Mouse (Mus musculus): ENCODE results near the gene Pms2. TPM values are rescaled to one million over a fixed set of nuclear protein-coding genes. Genes with fewer than 3 reads are reported as not detected.

The Pms2 gene
- polyA plus RNA-seq, 1 experiment from 2014 or later = 30.8 TPM

DNA sequence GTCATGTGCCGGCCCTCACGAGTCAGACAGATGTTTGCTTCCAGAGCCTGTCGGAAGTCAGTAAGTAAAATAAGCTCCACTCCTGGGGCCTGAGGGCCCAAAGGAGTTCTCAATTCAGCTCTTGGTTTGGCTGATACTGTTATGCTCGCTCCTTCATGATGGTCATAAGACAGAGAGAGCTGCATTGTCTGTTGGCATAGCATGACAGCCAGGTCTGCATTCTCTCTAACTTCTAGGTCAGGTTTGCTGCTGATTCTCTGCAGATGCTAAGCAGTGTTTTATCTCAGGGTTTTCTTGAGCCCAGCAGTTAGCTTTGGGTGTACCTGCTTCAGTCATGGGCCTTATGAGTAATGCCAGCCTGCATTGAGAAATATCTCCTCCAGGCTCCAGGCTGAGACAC is 19.5 kb downstream of the Pms2 start:
- Histone ChIP-seq H3K27me3 (ENCODE audit: control insufficient read depth, insufficient read depth, low read length) (no peaks in the 10 kb centered on the region), H3K9ac (replicated peaks; ENCODE audit: low read depth, low read length) (no peak overlapping the region), H3K4me2 (replicated peaks; ENCODE audit: low read depth, low read length) (no peak overlapping the region), H3K36me3 (ENCODE audit: control insufficient read depth, insufficient read depth, low read length) (peaks cover 38% of the 10 kb centered on the region), H3K4me1 (ENCODE audit: control insufficient read depth, insufficient read depth, low read length) (no peaks in the 10 kb centered on the region), H3K4me3 (ENCODE audit: low read depth, low read length) (no peak overlapping the region), H3K27ac (ENCODE audit: low read length) (no peak overlapping the region), H3K9me3 (ENCODE audit: control insufficient read depth, low read depth, low read length) (no peaks in the 10 kb centered on the region)
- WGBS = 84% methylated on average over 4 of the region's 4 CpGs
- no peak for ATAC-seq (ENCODE audit: insufficient number of reproducible peaks, insufficient read depth, low FRiP score, low read depth)

DNA sequence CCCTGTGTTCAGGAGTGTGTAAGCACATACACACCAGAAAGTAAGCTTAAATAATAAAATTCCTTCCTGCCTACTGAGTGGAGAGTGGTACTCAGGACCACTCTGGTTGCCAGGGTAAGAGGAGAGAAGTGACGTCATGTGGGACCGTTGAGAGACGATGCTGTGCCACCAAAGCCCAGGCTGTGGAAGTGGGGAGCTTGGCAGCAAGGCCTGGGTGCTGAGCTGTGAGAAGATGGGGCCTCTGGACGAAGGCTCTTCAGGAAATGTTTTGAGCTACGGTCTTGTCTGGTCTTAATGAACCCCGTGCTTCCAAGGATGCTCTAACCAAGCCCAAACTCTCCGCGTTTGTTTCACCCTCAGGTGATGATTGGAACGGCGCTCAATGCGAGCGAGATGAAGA is 20.9 kb downstream of the Pms2 start:
- Histone ChIP-seq H3K4me2 (replicated peaks; ENCODE audit: low read depth, low read length) (no peak overlapping the region), H3K27me3 (ENCODE audit: control insufficient read depth, insufficient read depth, low read length) (no peaks in the 10 kb centered on the region), H3K4me1 (ENCODE audit: control insufficient read depth, insufficient read depth, low read length) (no peaks in the 10 kb centered on the region), H3K9me3 (ENCODE audit: control insufficient read depth, low read depth, low read length) (no peaks in the 10 kb centered on the region), H3K9ac (replicated peaks; ENCODE audit: low read depth, low read length) (no peak overlapping the region), H3K36me3 (ENCODE audit: control insufficient read depth, insufficient read depth, low read length) (peaks cover 28% of the 10 kb centered on the region), H3K27ac (ENCODE audit: low read length) (no peak overlapping the region), H3K4me3 (ENCODE audit: low read depth, low read length) (no peak overlapping the region)
- 95% methylated on average over 12 of the region's 12 CpGs for WGBS
- no peak for ATAC-seq (ENCODE audit: insufficient number of reproducible peaks, insufficient read depth, low FRiP score, low read depth)

DNA sequence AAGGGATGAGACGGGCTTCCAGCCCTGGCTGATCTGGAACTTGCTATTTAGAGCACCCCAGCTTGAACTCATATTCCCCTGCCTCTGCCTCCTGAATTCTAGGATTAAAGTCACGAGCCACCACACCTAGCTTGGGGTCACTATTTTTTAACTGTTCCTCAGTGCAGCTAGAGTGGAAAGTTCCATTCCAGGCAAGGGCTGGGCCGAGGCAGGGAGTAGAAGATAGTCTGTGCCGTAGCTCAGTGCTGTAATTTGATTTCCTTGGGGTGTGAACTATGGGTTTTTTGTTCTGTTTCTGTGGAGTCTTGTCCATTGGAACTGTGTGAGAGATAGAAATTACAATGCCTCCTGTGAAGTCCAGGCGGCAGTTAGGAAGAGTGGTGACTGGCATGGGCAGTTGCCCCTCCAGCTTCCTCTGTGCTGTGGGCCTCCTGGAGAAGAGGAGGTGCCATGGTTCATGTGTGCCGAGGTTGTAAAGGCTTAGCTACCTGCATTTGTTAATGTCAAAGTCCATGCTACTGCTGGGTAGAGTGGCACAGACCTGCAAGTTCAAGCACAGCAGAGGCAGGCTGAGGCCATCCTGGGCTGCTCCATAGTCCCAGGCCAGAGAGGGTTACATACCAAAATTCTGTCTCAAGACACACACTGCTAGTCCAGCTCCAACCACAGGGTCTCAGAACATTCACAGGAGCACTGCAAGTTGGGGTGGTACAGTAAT is 22.3 kb downstream of the Pms2 start:
- Histone ChIP-seq H3K4me1 (ENCODE audit: control insufficient read depth, insufficient read depth, low read length) (no peaks in the 10 kb centered on the region), H3K4me2 (replicated peaks; ENCODE audit: low read depth, low read length) (no peak overlapping the region), H3K9me3 (ENCODE audit: control insufficient read depth, low read depth, low read length) (no peaks in the 10 kb centered on the region), H3K36me3 (ENCODE audit: control insufficient read depth, insufficient read depth, low read length) (peaks cover 19% of the 10 kb centered on the region), H3K27me3 (ENCODE audit: control insufficient read depth, insufficient read depth, low read length) (no peaks in the 10 kb centered on the region), H3K27ac (ENCODE audit: low read length) (no peak overlapping the region), H3K4me3 (ENCODE audit: low read depth, low read length) (no peak overlapping the region), H3K9ac (replicated peaks; ENCODE audit: low read depth, low read length) (no peak overlapping the region)
- WGBS = 83% methylated on average over 6 of the region's 6 CpGs
- no peak for ATAC-seq (ENCODE audit: insufficient number of reproducible peaks, insufficient read depth, low FRiP score, low read depth)

DNA sequence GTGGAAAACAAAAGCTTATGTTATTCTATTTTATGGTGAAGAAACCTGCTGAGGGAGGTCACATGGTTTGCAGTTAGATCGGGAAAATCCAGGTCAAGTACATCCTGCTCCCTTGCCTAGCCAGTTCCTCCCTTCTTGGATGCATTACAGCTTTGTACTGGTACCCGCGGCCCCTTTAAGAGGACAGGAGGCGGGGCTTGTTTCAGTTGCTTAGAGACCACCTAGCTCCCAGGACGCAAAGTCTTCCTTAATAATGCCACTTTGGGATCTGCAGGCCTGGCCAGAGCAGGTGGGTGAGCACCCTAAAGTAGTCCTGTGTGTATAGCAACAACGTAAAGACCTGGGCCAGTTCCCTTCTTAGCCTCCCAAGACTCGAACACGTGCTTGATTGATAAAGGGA is 23.1 kb downstream of the Pms2 start, which contains the start of gene Rsph10b:
Gene Rsph10b, plus strand, starts transcription at position 205 of the 400 bp plus-strand sequence.
- peaks cover 18% of the 10 kb centered on the region for H3K36me3 ChIP-seq (ENCODE audit: control insufficient read depth, insufficient read depth, low read length)
- H3K27ac ChIP-seq (ENCODE audit: low read length) = no peak within 1 kb of the TSS
- H3K9ac ChIP-seq (replicated peaks; ENCODE audit: low read depth, low read length) = no peak within 1 kb of the TSS
- H3K9me3 ChIP-seq (ENCODE audit: control insufficient read depth, low read depth, low read length) = no peaks in the 10 kb centered on the region
- H3K4me2 ChIP-seq (replicated peaks; ENCODE audit: low read depth, low read length) = no peak within 1 kb of the TSS
- no peak for ATAC-seq (ENCODE audit: insufficient number of reproducible peaks, insufficient read depth, low FRiP score, low read depth)
- H3K4me1 ChIP-seq (ENCODE audit: control insufficient read depth, insufficient read depth, low read length) = no peaks in the 10 kb centered on the region
- H3K4me3 ChIP-seq (ENCODE audit: low read depth, low read length) = no peak within 1 kb of the TSS
- WGBS = 18% methylated on average over 8 of the region's 8 CpGs
- no peaks in the 10 kb centered on the region for H3K27me3 ChIP-seq (ENCODE audit: control insufficient read depth, insufficient read depth, low read length)

DNA sequence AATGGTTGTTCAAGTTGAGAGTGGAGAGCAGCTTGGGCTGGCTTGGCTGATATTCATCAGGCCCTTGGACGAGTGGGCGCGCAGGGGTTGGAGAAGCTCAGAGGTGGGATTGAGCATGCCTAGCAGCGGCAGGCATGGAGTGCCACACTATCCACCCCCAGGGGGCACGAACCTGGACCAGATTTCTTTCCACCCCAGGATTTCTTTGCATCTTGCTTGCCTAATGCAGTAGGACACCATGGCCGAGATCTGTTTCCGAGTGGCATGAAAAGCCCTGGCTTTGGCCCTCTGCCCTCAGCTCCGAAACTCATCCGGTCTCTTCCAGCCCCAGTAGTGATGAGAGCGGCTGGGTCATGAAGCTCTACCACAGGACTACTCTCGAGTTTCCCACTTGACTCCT is 23.6 kb downstream of the Pms2 start:
- Histone ChIP-seq H3K4me3 (ENCODE audit: low read depth, low read length) (no peak overlapping the region), H3K27me3 (ENCODE audit: control insufficient read depth, insufficient read depth, low read length) (no peaks in the 10 kb centered on the region), H3K4me1 (ENCODE audit: control insufficient read depth, insufficient read depth, low read length) (no peaks in the 10 kb centered on the region), H3K9me3 (ENCODE audit: control insufficient read depth, low read depth, low read length) (no peaks in the 10 kb centered on the region), H3K4me2 (replicated peaks; ENCODE audit: low read depth, low read length) (no peak overlapping the region), H3K36me3 (ENCODE audit: control insufficient read depth, insufficient read depth, low read length) (peaks cover 18% of the 10 kb centered on the region), H3K27ac (ENCODE audit: low read length) (no peak overlapping the region), H3K9ac (replicated peaks; ENCODE audit: low read depth, low read length) (no peak overlapping the region)
- no peak for ATAC-seq (ENCODE audit: insufficient number of reproducible peaks, insufficient read depth, low FRiP score, low read depth)
- WGBS = 90% methylated on average over 11 of the region's 11 CpGs

DNA sequence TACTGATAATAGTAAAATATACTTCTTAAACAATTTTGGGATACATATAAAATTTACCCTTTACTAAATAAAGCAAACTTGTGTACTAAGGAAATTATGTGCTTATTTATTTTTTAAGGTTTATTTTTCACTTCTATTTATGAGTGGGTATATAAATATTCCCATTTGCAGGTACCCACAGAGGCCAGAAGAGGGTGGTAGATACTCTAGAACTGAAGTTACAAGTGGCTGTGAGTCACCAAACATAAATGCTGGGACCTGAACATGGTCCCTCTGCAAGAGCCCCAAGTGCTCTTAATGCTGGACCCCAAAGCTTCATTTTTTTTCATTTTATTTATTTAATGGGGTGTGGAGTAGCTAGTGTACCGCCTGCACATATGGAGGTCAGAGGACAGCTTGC is 24.1 kb downstream of the Pms2 start:
- Histone ChIP-seq H3K4me1 (ENCODE audit: control insufficient read depth, insufficient read depth, low read length) (no peaks in the 10 kb centered on the region), H3K4me3 (ENCODE audit: low read depth, low read length) (no peak overlapping the region), H3K9ac (replicated peaks; ENCODE audit: low read depth, low read length) (no peak overlapping the region), H3K36me3 (ENCODE audit: control insufficient read depth, insufficient read depth, low read length) (peaks cover 14% of the 10 kb centered on the region), H3K27ac (ENCODE audit: low read length) (no peak overlapping the region), H3K9me3 (ENCODE audit: control insufficient read depth, low read depth, low read length) (no peaks in the 10 kb centered on the region), H3K4me2 (replicated peaks; ENCODE audit: low read depth, low read length) (no peak overlapping the region), H3K27me3 (ENCODE audit: control insufficient read depth, insufficient read depth, low read length) (no peaks in the 10 kb centered on the region)
- WGBS = 79% methylated on average over 1 of the region's 1 CpGs
- ATAC-seq (ENCODE audit: insufficient number of reproducible peaks, insufficient read depth, low FRiP score, low read depth) = no peak

DNA sequence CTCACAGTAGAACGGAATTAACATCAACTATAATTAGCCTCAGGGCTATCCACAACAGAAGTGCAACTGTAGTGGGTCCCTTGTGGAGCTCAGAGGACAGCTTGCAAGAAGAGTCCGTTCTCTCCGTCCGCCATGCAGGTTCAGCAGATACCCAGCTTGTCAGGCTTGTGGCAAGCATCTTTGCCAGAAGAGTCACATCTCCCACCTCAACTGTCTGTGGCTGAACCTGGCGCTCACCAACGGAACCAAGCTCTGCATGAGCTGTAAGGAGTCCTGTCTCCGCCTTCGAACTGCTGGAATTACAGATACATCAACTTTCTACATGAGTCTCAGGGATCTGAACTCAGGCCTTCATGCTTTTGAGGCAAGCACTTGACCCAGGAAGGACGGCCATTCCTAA is 26.4 kb downstream of the Pms2 start:
- WGBS = 87% methylated on average over 9 of the region's 9 CpGs
- H3K4me2 ChIP-seq (replicated peaks; ENCODE audit: low read depth, low read length) = no peak overlapping the region
- H3K27ac ChIP-seq (ENCODE audit: low read length) = no peak overlapping the region
- H3K9me3 ChIP-seq (ENCODE audit: control insufficient read depth, low read depth, low read length) = no peaks in the 10 kb centered on the region
- H3K36me3 ChIP-seq (ENCODE audit: control insufficient read depth, insufficient read depth, low read length) = no peaks in the 10 kb centered on the region
- H3K27me3 ChIP-seq (ENCODE audit: control insufficient read depth, insufficient read depth, low read length) = no peaks in the 10 kb centered on the region
- no peak overlapping the region for H3K4me3 ChIP-seq (ENCODE audit: low read depth, low read length)
- no peak for ATAC-seq (ENCODE audit: insufficient number of reproducible peaks, insufficient read depth, low FRiP score, low read depth)
- no peak overlapping the region for H3K9ac ChIP-seq (replicated peaks; ENCODE audit: low read depth, low read length)
- H3K4me1 ChIP-seq (ENCODE audit: control insufficient read depth, insufficient read depth, low read length) = no peaks in the 10 kb centered on the region

DNA sequence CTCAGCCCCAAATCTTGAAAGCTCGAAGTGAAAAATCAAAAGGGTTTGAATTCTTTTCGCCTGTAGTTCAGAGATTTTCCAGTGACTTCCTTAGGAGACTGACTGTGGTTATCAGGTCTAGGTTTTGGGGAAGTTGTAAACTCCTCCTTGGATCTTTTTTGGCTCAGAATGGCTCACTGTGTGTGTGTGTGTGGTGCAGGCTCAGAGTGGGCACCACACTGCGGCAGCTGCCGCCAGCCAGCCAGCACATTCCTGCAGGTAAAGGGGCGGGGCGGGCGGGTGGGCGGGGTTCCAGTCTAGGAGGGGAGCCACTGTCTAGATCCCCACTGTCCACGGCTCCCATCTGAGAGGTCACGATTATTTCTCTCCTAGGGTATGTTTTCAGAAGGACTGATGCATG is 31.8 kb downstream of the Pms2 start:
- no peaks in the 10 kb centered on the region for H3K9me3 ChIP-seq (ENCODE audit: control insufficient read depth, low read depth, low read length)
- H3K27ac ChIP-seq (ENCODE audit: low read length) = no peak overlapping the region
- H3K4me3 ChIP-seq (ENCODE audit: low read depth, low read length) = no peak overlapping the region
- no peak overlapping the region for H3K4me2 ChIP-seq (replicated peaks; ENCODE audit: low read depth, low read length)
- no peak for ATAC-seq (ENCODE audit: insufficient number of reproducible peaks, insufficient read depth, low FRiP score, low read depth)
- WGBS = 19% methylated on average over 10 of the region's 10 CpGs
- no peaks in the 10 kb centered on the region for H3K4me1 ChIP-seq (ENCODE audit: control insufficient read depth, insufficient read depth, low read length)
- H3K9ac ChIP-seq (replicated peaks; ENCODE audit: low read depth, low read length) = no peak overlapping the region
- no peaks in the 10 kb centered on the region for H3K36me3 ChIP-seq (ENCODE audit: control insufficient read depth, insufficient read depth, low read length)
- no peaks in the 10 kb centered on the region for H3K27me3 ChIP-seq (ENCODE audit: control insufficient read depth, insufficient read depth, low read length)

All from stomach, embryonic 14.5 days (tissue).